Mouse (Mus musculus) myocyte (in vitro differentiated cells): ENCODE results near the gene Ak1. TPM values are rescaled to one million over a fixed set of nuclear protein-coding genes. Genes with fewer than 3 reads are reported as not detected.

Source experiments
- H3K27me3 ChIP-seq: one replicate; pipeline ENCODE4 v1.6.1; 2011; ENCODE audit not compliant: control insufficient read depth, insufficient read depth, insufficient read length
- H3K36me3 ChIP-seq: one replicate; pipeline ENCODE4 v1.6.1; 2011; ENCODE audit not compliant: control insufficient read depth, insufficient read depth
- H3K4me2 ChIP-seq: one replicate; pipeline ENCODE4 v1.6.1; 2011; ENCODE audit warnings: low read depth, control low read depth
- H3K4me3 ChIP-seq: one replicate; pipeline ENCODE4 v1.5.1; 2011; ENCODE audit warnings: mild to moderate bottlenecking, control low read depth, moderate library complexity
- H3K79me2 ChIP-seq: one replicate; pipeline ENCODE4 v1.6.1; 2011; ENCODE audit not compliant: control insufficient read depth, insufficient read depth
- H3ac ChIP-seq: one replicate; pipeline ENCODE4 v1.6.1; 2011; ENCODE audit not compliant: control insufficient read depth, insufficient read length
- CEBPB ChIP-seq: IDR thresholded peaks from 2 replicates; pipeline ENCODE4 v1.6.1; 2011; ENCODE audit warnings: mild to moderate bottlenecking, moderate library complexity; ENCODE audit not compliant: poor library complexity, insufficient read depth, severe bottlenecking
- E2F4 ChIP-seq: IDR thresholded peaks from one replicate; pipeline ENCODE4 v1.6.1; 2011; ENCODE audit warnings: mild to moderate bottlenecking, control low read depth, moderate library complexity; ENCODE audit not compliant: insufficient read depth
- MAX ChIP-seq: IDR thresholded peaks from one replicate; pipeline ENCODE4 v1.6.1; 2011; ENCODE audit warnings: low read depth, mild to moderate bottlenecking, control low read depth
- MYOD1 ChIP-seq, 3 experiments: IDR thresholded peaks; one replicate each; pipeline ENCODE4 v1.6.1; 2011; ENCODE audit warnings: control low read depth in 2 of 3, low read depth in 2 of 3, mild to moderate bottlenecking in 2 of 3, moderate library complexity in 1 of 3; ENCODE audit not compliant: insufficient read length in 2 of 3, control insufficient read depth in 1 of 3
- MYOG ChIP-seq, 3 experiments: IDR thresholded peaks; one replicate each; pipeline ENCODE4 v1.6.1; 2011; ENCODE audit warnings: control low read depth in 2 of 3, low read depth in 2 of 3, mild to moderate bottlenecking in 2 of 3; ENCODE audit not compliant: insufficient read length in 2 of 3, control insufficient read depth in 1 of 3, insufficient read depth in 1 of 3
- POLR2A ChIP-seq: IDR thresholded peaks from one replicate; pipeline ENCODE4 v1.6.1; 2011; ENCODE audit warnings: low read depth, mild to moderate bottlenecking, control low read depth, moderate library complexity; ENCODE audit not compliant: insufficient read length
- POLR2AphosphoS2 ChIP-seq: IDR thresholded peaks from one replicate; pipeline ENCODE4 v1.6.1; 2011; ENCODE audit warnings: low read depth, control low read depth; ENCODE audit not compliant: insufficient read length
- REST ChIP-seq: IDR thresholded peaks from one replicate; pipeline ENCODE4 v1.6.1; 2011; ENCODE audit warnings: mild to moderate bottlenecking, control low read depth, moderate library complexity; ENCODE audit not compliant: insufficient read depth, insufficient read length
- SRF ChIP-seq: IDR thresholded peaks from one replicate; pipeline ENCODE4 v1.6.1; 2011; ENCODE audit warnings: low read depth; ENCODE audit not compliant: control insufficient read depth, insufficient read length
- TCF12 ChIP-seq: IDR thresholded peaks from one replicate; pipeline ENCODE4 v1.6.1; 2011; ENCODE audit warnings: mild to moderate bottlenecking, control low read depth; ENCODE audit not compliant: poor library complexity, insufficient read depth, severe bottlenecking
- TCF3 ChIP-seq: IDR thresholded peaks from one replicate; pipeline ENCODE4 v1.6.1; 2011; ENCODE audit warnings: low read depth, control low read depth; ENCODE audit not compliant: insufficient read length
- USF1 ChIP-seq: IDR thresholded peaks from one replicate; pipeline ENCODE4 v1.6.1; 2011; ENCODE audit warnings: low read depth, mild to moderate bottlenecking, control low read depth, moderate library complexity
- polyA plus RNA-seq: library from polyadenylated mRNA; unstranded; fragments of >200 nt; fragmentation: generic; extraction: Trizol; gene quantifications from one replicate; pipeline ENCODE4 v1.2.1, GENCODE M21; 2012; ENCODE audit warnings: missing spikeins

The Ak1 gene
- polyA plus RNA-seq, 1 experiment: 265 TPM

GRCm38 (mm10) chr2:32631046-32631445, 9.5 kb downstream of the Ak1 start:
- Histone ChIP-seq H3ac (no peak overlapping the region), H3K36me3 (no peaks in the 10 kb centered on the region), H3K27me3 (no peaks in the 10 kb centered on the region), H3K4me2 (peak overlapping the region; percentile 88), H3K79me2 (peaks cover 9% of the 10 kb centered on the region), H3K4me3 (peak overlapping the region; percentile 28)
- TF ChIP-seq TCF12: no peak
- TF ChIP-seq MYOG (IDR thresholded peaks at IDR 0.05; ENCODE audit: control insufficient read depth in 1 of 3, insufficient read depth in 1 of 3, insufficient read length in 2 of 3, low read depth in 2 of 3): peak in 1 of 3 experiments; percentile 11
- no peak for TF ChIP-seq E2F4

- Histone ChIP-seq H3K27me3 (no peaks in the 10 kb centered on the region), H3K4me2 (peak overlapping the region; percentile 43), H3ac (no peak overlapping the region), H3K79me2 (peaks cover 9% of the 10 kb centered on the region), H3K4me3 (peak overlapping the region; percentile 28), H3K36me3 (no peaks in the 10 kb centered on the region)
- TF ChIP-seq POLR2AphosphoS2 (no peak), MYOD1 (IDR thresholded peaks at IDR 0.05; ENCODE audit: control insufficient read depth in 1 of 3, insufficient read length in 2 of 3, low read depth in 2 of 3) (peak in 2 of 3 experiments; percentile 46 to 65), MYOG (IDR thresholded peaks at IDR 0.05; ENCODE audit: control insufficient read depth in 1 of 3, insufficient read depth in 1 of 3, insufficient read length in 2 of 3, low read depth in 2 of 3) (peak in 1 of 3 experiments; percentile 30), POLR2A (peak; percentile 16)
Measured at GRCm38 (mm10) chr2:32631737-32632394, 10.3 kb downstream of the Ak1 start.

- Histone ChIP-seq H3K36me3 (no peaks in the 10 kb centered on the region), H3K79me2 (peaks cover 9% of the 10 kb centered on the region), H3ac (no peak overlapping the region), H3K4me3 (no peak overlapping the region), H3K27me3 (no peaks in the 10 kb centered on the region), H3K4me2 (peak overlapping the region; percentile 28)
- no peak for TF ChIP-seq SRF
- no peak for TF ChIP-seq REST
- TF ChIP-seq MAX: no peak
- TF ChIP-seq MYOG (IDR thresholded peaks at IDR 0.05; ENCODE audit: control insufficient read depth in 1 of 3, insufficient read depth in 1 of 3, insufficient read length in 2 of 3, low read depth in 2 of 3): peak in 2 of 3 experiments; percentile 11 to 56
- TF ChIP-seq TCF12: no peak
- no peak for TF ChIP-seq USF1
- peak in 2 of 3 experiments; percentile 26 to 48 for TF ChIP-seq MYOD1 (IDR thresholded peaks at IDR 0.05; ENCODE audit: control insufficient read depth in 1 of 3, insufficient read length in 2 of 3, low read depth in 2 of 3)
- no peak for TF ChIP-seq TCF3
- no peak for TF ChIP-seq CEBPB
- TF ChIP-seq POLR2A: no peak
- TF ChIP-seq POLR2AphosphoS2: no peak
- no peak for TF ChIP-seq E2F4
Measured at GRCm38 (mm10) chr2:32633660-32634059, 12.1 kb downstream of the Ak1 start.

- H3K27me3 ChIP-seq: no peaks in the 10 kb centered on the region
- H3ac ChIP-seq: no peak overlapping the region
- peaks cover 7% of the 10 kb centered on the region for H3K79me2 ChIP-seq
- TF ChIP-seq MYOD1 (IDR thresholded peaks at IDR 0.05; ENCODE audit: control insufficient read depth in 1 of 3, insufficient read length in 2 of 3, low read depth in 2 of 3) (no peak), TCF12 (no peak), POLR2A (no peak), E2F4 (no peak), USF1 (no peak), MYOG (IDR thresholded peaks at IDR 0.05; ENCODE audit: control insufficient read depth in 1 of 3, insufficient read depth in 1 of 3, insufficient read length in 2 of 3, low read depth in 2 of 3) (no peak), MAX (no peak), CEBPB (no peak), TCF3 (no peak), SRF (no peak), REST (no peak), POLR2AphosphoS2 (no peak)
- H3K36me3 ChIP-seq: no peaks in the 10 kb centered on the region
- peak overlapping the region; percentile 28 for H3K4me2 ChIP-seq
- no peak overlapping the region for H3K4me3 ChIP-seq
Measured at GRCm38 (mm10) chr2:32634277-32635105, 12.9 kb downstream of the Ak1 start.

GRCm38 (mm10) chr2:32636617-32637016, 15.1 kb downstream of the Ak1 start:
- Histone ChIP-seq H3K79me2 (no peaks in the 10 kb centered on the region), H3K4me3 (no peak overlapping the region), H3K27me3 (no peaks in the 10 kb centered on the region), H3K4me2 (no peak overlapping the region), H3K36me3 (no peaks in the 10 kb centered on the region), H3ac (no peak overlapping the region)
- TF ChIP-seq REST (no peak), POLR2AphosphoS2 (peak; percentile 19)
